Mouse (Mus musculus): ENCODE measurements around the gene Gstz1. TPM values are rescaled to one million over a fixed set of nuclear protein-coding genes. Genes with fewer than 3 reads are reported as not detected.
"Not testable (repeated sequence)": the region's sequence is repeated elsewhere in the genome, so short reads cannot be mapped to it uniquely, and the experiment has no call there.

The Gstz1 gene
- polyA plus RNA-seq, 1 experiment, result 440 TPM

- no peak for DNase-seq
- WGBS, result 79% methylated on average over 1 of the region's 1 CpGs
These were observed 48.1 kb downstream of the Gstz1 start for GRCm38 (mm10) chr12:87195069-87195468.

GRCm38 (mm10) chr12:87196310-87196709 lies 49.3 kb downstream of the Gstz1 start:
- Histone ChIP-seq H3K27me3 (replicated peaks; ENCODE audit: control insufficient read depth, insufficient read depth, low read length) (no peaks in the 10 kb centered on the region), H3K4me1 (ENCODE audit: control insufficient read depth, insufficient read depth, low read length) (peaks cover 8% of the 10 kb centered on the region; the same call in 1 of the 2 replicates), H3K4me3 (ENCODE audit: insufficient read depth, low read depth, low read length) (no peak overlapping the region), H3K27ac (ENCODE audit: insufficient read depth, low read depth, low read length) (no peak overlapping the region), H3K36me3 (ENCODE audit: control insufficient read depth, insufficient read depth, low read length) (no peaks in the 10 kb centered on the region)
- no peak for DNase-seq
- TF ChIP-seq POLR2A (IDR thresholded peaks at IDR 0.05; ENCODE audit: low read depth, low read length) (no peak), CTCF (conservative IDR thresholded peaks at IDR 0.05; ENCODE audit: insufficient read depth, insufficient read length, low read depth, low read length) (no peak)

More at GRCm38 (mm10) chr12:87195069-87195468, 48.1 kb downstream of the Gstz1 start:
- Histone ChIP-seq H3K27me3 (replicated peaks; ENCODE audit: control insufficient read depth, insufficient read depth, low read length) (no peaks in the 10 kb centered on the region), H3K27ac (ENCODE audit: insufficient read depth, low read depth, low read length) (no peak overlapping the region), H3K4me3 (ENCODE audit: insufficient read depth, low read depth, low read length) (no peak overlapping the region), H3K4me1 (ENCODE audit: control insufficient read depth, insufficient read depth, low read length) (peaks cover 8% of the 10 kb centered on the region; the same call in 1 of the 2 replicates), H3K36me3 (ENCODE audit: control insufficient read depth, insufficient read depth, low read length) (no peaks in the 10 kb centered on the region)
- TF ChIP-seq POLR2A (IDR thresholded peaks at IDR 0.05; ENCODE audit: low read depth, low read length) (no peak), CTCF (conservative IDR thresholded peaks at IDR 0.05; ENCODE audit: insufficient read depth, insufficient read length, low read depth, low read length) (no peak)

DNA sequence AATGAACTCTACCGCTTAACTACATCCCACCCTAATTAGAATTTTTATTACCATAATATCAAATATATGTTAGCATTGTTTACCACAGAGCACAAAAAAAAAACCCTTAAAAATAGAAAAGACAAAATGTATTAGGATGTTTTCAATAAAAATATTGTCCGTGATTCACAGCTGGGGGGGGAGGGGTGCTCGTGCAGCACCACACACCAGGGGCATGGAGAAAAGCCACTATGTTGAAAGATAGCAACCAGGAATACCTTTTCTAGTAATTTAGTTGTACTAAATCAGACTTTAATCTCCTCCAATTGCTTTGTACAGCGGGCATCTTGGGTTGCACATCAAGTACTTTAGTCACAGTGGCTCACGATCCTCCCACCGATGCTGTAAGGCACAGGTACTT lies 51.8 kb downstream of the Gstz1 start:
- no peak for DNase-seq
- no peaks in the 10 kb centered on the region for H3K36me3 ChIP-seq (ENCODE audit: control insufficient read depth, insufficient read depth, low read length)
- peak overlapping the region; percentile 89; the same call in 1 of the 2 replicates for H3K4me3 ChIP-seq (ENCODE audit: insufficient read depth, low read depth, low read length)
- peaks cover 8% of the 10 kb centered on the region; the same call in 1 of the 2 replicates for H3K4me1 ChIP-seq (ENCODE audit: control insufficient read depth, insufficient read depth, low read length)
- no peak overlapping the region for H3K27ac ChIP-seq (ENCODE audit: insufficient read depth, low read depth, low read length)
- WGBS, result 55% methylated on average over 6 of the region's 6 CpGs
- H3K27me3 ChIP-seq (replicated peaks; ENCODE audit: control insufficient read depth, insufficient read depth, low read length), result no peaks in the 10 kb centered on the region
- TF ChIP-seq POLR2A (IDR thresholded peaks at IDR 0.05; ENCODE audit: low read depth, low read length) (no peak), CTCF (conservative IDR thresholded peaks at IDR 0.05; ENCODE audit: insufficient read depth, insufficient read length, low read depth, low read length) (no peak)

DNA sequence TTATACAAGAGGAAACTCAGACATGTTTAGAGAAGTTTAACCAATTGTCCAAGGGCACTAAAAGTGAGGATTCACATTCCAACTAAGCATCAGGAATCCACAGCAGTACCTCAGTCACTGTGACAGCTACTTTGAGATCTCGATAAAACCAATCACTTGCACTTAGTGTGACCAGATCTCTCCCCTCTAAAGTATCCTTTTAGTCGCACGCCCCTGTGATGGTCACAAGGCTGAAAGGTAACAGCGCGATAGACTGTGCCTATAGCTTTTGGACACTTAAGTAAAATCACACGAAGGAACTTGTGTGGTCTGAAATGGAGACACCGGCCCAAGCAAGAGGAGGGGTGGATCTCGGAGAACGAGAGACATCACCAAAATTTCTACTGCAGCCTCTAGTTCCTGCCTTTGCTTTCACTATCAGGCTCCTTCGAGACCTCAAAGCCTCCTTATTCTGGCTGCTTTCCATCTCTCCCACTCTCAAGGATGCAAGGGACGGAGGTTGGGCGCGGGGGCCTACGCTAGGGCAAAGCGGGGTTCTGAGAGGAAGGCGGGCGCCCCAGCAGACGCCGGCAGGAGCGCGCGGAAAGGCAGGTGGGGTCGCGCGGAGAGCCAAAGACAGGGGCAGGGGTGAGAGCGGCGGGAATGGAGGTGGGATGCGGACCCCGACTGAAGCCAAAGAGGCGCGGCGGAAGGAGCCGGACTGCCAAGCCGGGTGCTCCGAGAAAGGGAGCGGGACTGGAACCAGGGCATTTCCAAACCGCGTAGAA lies 52.4 kb downstream of the Gstz1 start, which contains the start of gene Samd15:
TSS of gene Samd15 (plus strand) at position 518 of the 767 bp plus-strand sequence.
- Histone ChIP-seq H3K27me3 (replicated peaks; ENCODE audit: control insufficient read depth, insufficient read depth, low read length) (no peaks in the 10 kb centered on the region), H3K36me3 (ENCODE audit: control insufficient read depth, insufficient read depth, low read length) (no peaks in the 10 kb centered on the region), H3K4me1 (ENCODE audit: control insufficient read depth, insufficient read depth, low read length) (peaks cover 8% of the 10 kb centered on the region; the same call in 1 of the 2 replicates), H3K4me3 (ENCODE audit: insufficient read depth, low read depth, low read length) (peak within 1 kb of the TSS; percentile 89), H3K27ac (ENCODE audit: insufficient read depth, low read depth, low read length) (peak within 1 kb of the TSS; percentile 29)
- TF ChIP-seq CTCF (conservative IDR thresholded peaks at IDR 0.05; ENCODE audit: insufficient read depth, insufficient read length, low read depth, low read length) (no peak), POLR2A (IDR thresholded peaks at IDR 0.05; ENCODE audit: low read depth, low read length) (no peak)
- DNase-seq, result peak; percentile 43
- WGBS, result under 1% methylated on average over 38 of the region's 38 CpGs

- Histone ChIP-seq H3K4me1 (ENCODE audit: control insufficient read depth, insufficient read depth, low read length) (peaks cover 8% of the 10 kb centered on the region; the same call in 1 of the 2 replicates), H3K36me3 (ENCODE audit: control insufficient read depth, insufficient read depth, low read length) (no peaks in the 10 kb centered on the region), H3K4me3 (ENCODE audit: insufficient read depth, low read depth, low read length) (peak within 1 kb of the TSS; percentile 89), H3K27ac (ENCODE audit: insufficient read depth, low read depth, low read length) (peak within 1 kb of the TSS; percentile 29), H3K27me3 (replicated peaks; ENCODE audit: control insufficient read depth, insufficient read depth, low read length) (no peaks in the 10 kb centered on the region)
- peak; percentile 84 for DNase-seq
- TF ChIP-seq CTCF (conservative IDR thresholded peaks at IDR 0.05; ENCODE audit: insufficient read depth, insufficient read length, low read depth, low read length), result no peak
- TF ChIP-seq POLR2A (IDR thresholded peaks at IDR 0.05; ENCODE audit: low read depth, low read length), result no peak
- under 1% methylated on average over 69 of the region's 70 CpGs for WGBS
These were observed 53.1 kb downstream of the Gstz1 start, which contains the start of gene Tmed8 for GRCm38 (mm10) chr12:87199973-87200586. Gene Tmed8 (minus strand): TSS chr12:87200454.

DNA sequence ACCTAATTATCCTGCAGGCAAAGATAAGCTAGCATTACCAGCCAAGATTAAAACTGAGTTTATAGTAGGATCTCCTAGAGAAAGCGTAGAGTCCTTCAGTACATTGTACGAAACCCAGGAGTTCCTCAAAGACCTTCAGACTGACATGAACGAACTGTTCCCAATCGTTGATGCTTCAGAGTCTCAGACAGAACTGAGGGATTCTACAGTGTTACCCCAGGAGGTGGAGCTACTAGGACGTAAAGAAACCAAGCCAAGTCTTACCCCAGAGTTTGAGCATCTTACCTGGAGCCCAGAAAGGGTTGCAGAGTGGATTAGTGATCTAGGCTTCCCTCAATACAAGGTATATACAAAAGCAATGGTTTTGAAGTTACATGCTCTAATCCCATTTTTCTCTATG lies 54.7 kb downstream of the Gstz1 start:
- WGBS, result 66% methylated on average over 5 of the region's 5 CpGs
- no peak overlapping the region for H3K27ac ChIP-seq (ENCODE audit: insufficient read depth, low read depth, low read length)

DNA sequence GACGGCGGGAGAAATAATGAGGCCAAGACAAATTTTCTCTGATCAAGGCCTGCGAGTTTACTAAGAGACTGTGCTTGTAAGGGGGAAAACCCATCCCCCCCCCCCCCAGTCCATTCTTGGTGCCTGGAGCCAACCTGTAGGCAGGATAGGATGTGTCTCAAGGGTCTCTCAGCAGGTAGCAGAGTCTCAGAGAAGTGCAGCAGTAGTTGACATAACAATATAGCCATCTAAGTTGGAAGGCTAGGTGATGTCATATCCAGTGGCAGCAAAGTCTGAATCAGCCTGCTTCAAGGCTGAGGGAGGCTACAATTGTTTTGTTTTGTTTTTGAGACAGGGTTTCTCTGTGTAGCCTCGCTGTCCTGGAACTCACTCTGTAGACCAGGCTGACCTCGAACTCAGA lies 58.8 kb downstream of the Gstz1 start:
- not testable (repeated sequence) for H3K27ac ChIP-seq (ENCODE audit: insufficient read depth, low read depth, low read length); H3K4me3 ChIP-seq (ENCODE audit: insufficient read depth, low read depth, low read length); H3K36me3 ChIP-seq (ENCODE audit: control insufficient read depth, insufficient read depth, low read length); H3K27me3 ChIP-seq (replicated peaks; ENCODE audit: control insufficient read depth, insufficient read depth, low read length); DNase-seq; H3K4me1 ChIP-seq (ENCODE audit: control insufficient read depth, insufficient read depth, low read length)
- 94% methylated on average over 5 of the region's 5 CpGs for WGBS

More for the DNA sequence above, 54.7 kb downstream of the Gstz1 start:
- Histone ChIP-seq H3K4me1 (ENCODE audit: control insufficient read depth, insufficient read depth, low read length) (peaks cover 8% of the 10 kb centered on the region; the same call in 1 of the 2 replicates), H3K27me3 (replicated peaks; ENCODE audit: control insufficient read depth, insufficient read depth, low read length) (no peaks in the 10 kb centered on the region), H3K36me3 (ENCODE audit: control insufficient read depth, insufficient read depth, low read length) (no peaks in the 10 kb centered on the region), H3K4me3 (ENCODE audit: insufficient read depth, low read depth, low read length) (no peak overlapping the region)
- no peak for DNase-seq
- TF ChIP-seq CTCF (conservative IDR thresholded peaks at IDR 0.05; ENCODE audit: insufficient read depth, insufficient read length, low read depth, low read length) (no peak), POLR2A (IDR thresholded peaks at IDR 0.05; ENCODE audit: low read depth, low read length) (no peak)
